Mouse (Mus musculus) spleen, adult 2 months (tissue): Measurements from ENCODE around the gene Pcgf1.

Experiments used
- CTCF ChIP-seq: fragments of 200-500 bp; IDR thresholded peaks from 2 replicates; pipeline ENCODE4 v1.5.1; 2011; ENCODE audit warnings: mild to moderate bottlenecking, inconsistent platforms; ENCODE audit not compliant: insufficient read depth, insufficient read length, insufficient replicate concordance; ENCODE audit errors: extremely low read depth
- POLR2A ChIP-seq: fragments of 200-500 bp; IDR thresholded peaks from 2 replicates; pipeline ENCODE4 v1.6.1; 2011; ENCODE audit warnings: low read depth, low read length, inconsistent platforms

- TF ChIP-seq POLR2A (no peak), CTCF (no peak)
Observed at GRCm38 (mm10) chr6:83029777-83030176, 47.9 kb upstream of the Pcgf1 start.
